Mouse (Mus musculus): ENCODE data around the gene Chac1. TPM values are rescaled to one million over a fixed set of nuclear protein-coding genes. Genes with fewer than 3 reads are reported as not detected.
A peak's percentile ranks its signal among the peaks of the same experiment; 100 is the strongest.

Gene Chac1
- polyA plus RNA-seq, 1 experiment from 2014 or later: 6.0 TPM

- no peak for ATAC-seq
- no peak overlapping the region for H3K27ac ChIP-seq (ENCODE audit: low read length)
- H3K4me3 ChIP-seq (ENCODE audit: low read length): no peak overlapping the region
- H3K9me3 ChIP-seq (ENCODE audit: control insufficient read depth, low read length): no peaks in the 10 kb centered on the region
- H3K9ac ChIP-seq (ENCODE audit: low read depth, low read length): no peak overlapping the region
- no peaks in the 10 kb centered on the region for H3K27me3 ChIP-seq (replicated peaks; ENCODE audit: control insufficient read depth, insufficient read depth, low read length)
- H3K4me1 ChIP-seq (ENCODE audit: control insufficient read depth, insufficient read depth, low read length): peaks cover 9% of the 10 kb centered on the region
- no peaks in the 10 kb centered on the region for H3K36me3 ChIP-seq (ENCODE audit: control insufficient read depth, insufficient read depth, low read length)
- 82% methylated on average over 7 of the region's 7 CpGs for WGBS
- no peak overlapping the region for H3K4me2 ChIP-seq (ENCODE audit: low read depth, low read length)
Measured at GRCm38 (mm10) chr2:119334964-119335525, 16.0 kb upstream of the Chac1 start.

GRCm38 (mm10) chr2:119335535-119335934, 15.5 kb upstream of the Chac1 start:
- no peak overlapping the region for H3K4me3 ChIP-seq (ENCODE audit: low read length)
- H3K36me3 ChIP-seq (ENCODE audit: control insufficient read depth, insufficient read depth, low read length): no peaks in the 10 kb centered on the region
- no peak for ATAC-seq
- H3K27me3 ChIP-seq (replicated peaks; ENCODE audit: control insufficient read depth, insufficient read depth, low read length): no peaks in the 10 kb centered on the region
- no peak overlapping the region for H3K9ac ChIP-seq (ENCODE audit: low read depth, low read length)
- H3K27ac ChIP-seq (ENCODE audit: low read length): no peak overlapping the region
- WGBS: 70% methylated on average over 1 of the region's 1 CpGs
- H3K4me1 ChIP-seq (ENCODE audit: control insufficient read depth, insufficient read depth, low read length): peaks cover 9% of the 10 kb centered on the region
- no peak overlapping the region for H3K4me2 ChIP-seq (ENCODE audit: low read depth, low read length)
- H3K9me3 ChIP-seq (ENCODE audit: control insufficient read depth, low read length): no peaks in the 10 kb centered on the region

DNA sequence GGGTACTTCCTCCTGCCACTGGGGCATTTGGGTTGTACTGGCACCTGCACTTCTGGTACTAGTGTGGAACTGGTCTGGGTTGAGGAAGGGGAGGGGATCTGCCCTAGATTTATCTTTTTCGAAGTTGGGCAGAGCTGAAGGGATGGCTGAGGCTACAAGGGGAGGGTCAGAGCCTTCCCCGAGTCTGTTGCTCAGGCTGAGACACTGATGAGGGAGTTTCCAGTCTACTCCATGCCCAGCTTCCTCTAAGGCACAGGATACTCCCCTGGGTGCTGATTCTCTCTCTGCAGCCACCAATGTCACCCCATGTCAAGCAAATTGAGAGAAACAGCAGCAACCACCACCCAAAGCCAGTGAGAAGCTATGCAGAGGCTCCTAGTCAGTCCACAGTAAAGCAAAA, 15.0 kb upstream of the Chac1 start:
- no peaks in the 10 kb centered on the region for H3K36me3 ChIP-seq (ENCODE audit: control insufficient read depth, insufficient read depth, low read length)
- no peak overlapping the region for H3K9ac ChIP-seq (ENCODE audit: low read depth, low read length)
- H3K27me3 ChIP-seq (replicated peaks; ENCODE audit: control insufficient read depth, insufficient read depth, low read length): no peaks in the 10 kb centered on the region
- no peaks in the 10 kb centered on the region for H3K9me3 ChIP-seq (ENCODE audit: control insufficient read depth, low read length)
- H3K4me2 ChIP-seq (ENCODE audit: low read depth, low read length): no peak overlapping the region
- 73% methylated on average over 2 of the region's 2 CpGs for WGBS
- no peak overlapping the region for H3K4me3 ChIP-seq (ENCODE audit: low read length)
- peaks cover 9% of the 10 kb centered on the region for H3K4me1 ChIP-seq (ENCODE audit: control insufficient read depth, insufficient read depth, low read length)
- ATAC-seq: no peak
- no peak overlapping the region for H3K27ac ChIP-seq (ENCODE audit: low read length)

GRCm38 (mm10) chr2:119336470-119336869, 14.6 kb upstream of the Chac1 start:
- Histone ChIP-seq H3K27ac (ENCODE audit: low read length) (peak overlapping the region; percentile 14; the same call in 1 of the 2 replicates), H3K4me3 (ENCODE audit: low read length) (no peak overlapping the region)
- WGBS: 73% methylated on average over 10 of the region's 10 CpGs

DNA sequence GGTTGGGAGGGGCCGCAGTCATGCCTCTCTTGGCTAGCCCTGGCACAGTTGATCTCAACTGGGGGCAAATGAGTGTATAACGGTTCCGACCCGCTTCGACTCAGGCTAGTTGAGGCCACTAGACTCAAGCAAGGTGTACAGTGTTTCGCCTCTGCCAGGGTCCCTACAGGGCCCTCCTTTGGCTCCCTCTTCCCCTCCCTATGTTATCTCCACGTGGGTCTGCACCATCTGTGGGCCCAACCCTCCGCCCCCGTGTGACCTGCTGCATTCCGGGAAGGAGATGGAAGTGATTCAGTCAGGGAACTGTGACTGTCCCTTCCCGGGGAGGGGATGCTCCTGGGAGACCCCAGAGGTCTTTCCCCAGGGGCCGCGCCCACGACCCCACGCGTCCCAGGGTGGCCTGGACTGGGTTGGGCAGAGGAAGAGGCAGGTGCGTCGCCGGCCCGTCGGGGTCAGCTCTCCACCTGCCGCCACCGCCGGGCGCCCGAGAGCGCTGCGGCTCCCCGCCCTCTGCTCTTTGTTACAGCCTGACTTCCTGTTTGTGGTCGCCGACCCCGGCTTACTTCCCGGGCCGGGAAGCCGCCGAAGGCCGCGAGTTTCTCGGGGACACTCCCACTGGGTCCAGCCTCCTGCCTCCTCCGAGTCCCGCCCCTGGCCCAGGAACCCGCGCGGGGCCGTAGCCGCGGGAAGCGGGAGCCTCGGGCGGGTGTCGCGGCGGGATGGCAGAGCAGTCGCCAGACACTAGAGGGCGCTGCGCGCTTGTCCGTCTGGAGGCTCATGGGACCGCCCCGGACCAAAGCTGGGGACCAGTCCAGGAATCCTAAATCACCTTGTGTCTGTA, 13.4 kb upstream of the Chac1 start:
- Histone ChIP-seq H3K4me1 (ENCODE audit: control insufficient read depth, insufficient read depth, low read length) (peaks cover 9% of the 10 kb centered on the region), H3K9ac (ENCODE audit: low read depth, low read length) (peak overlapping the region; percentile 81), H3K36me3 (ENCODE audit: control insufficient read depth, insufficient read depth, low read length) (no peaks in the 10 kb centered on the region), H3K27me3 (replicated peaks; ENCODE audit: control insufficient read depth, insufficient read depth, low read length) (no peaks in the 10 kb centered on the region), H3K4me3 (ENCODE audit: low read length) (peak overlapping the region; percentile 58), H3K27ac (ENCODE audit: low read length) (peak overlapping the region; percentile 34), H3K4me2 (ENCODE audit: low read depth, low read length) (peak overlapping the region; percentile 92), H3K9me3 (ENCODE audit: control insufficient read depth, low read length) (no peaks in the 10 kb centered on the region)
- 8% methylated on average over 60 of the region's 60 CpGs for WGBS
- ATAC-seq: peak; percentile 93

More at GRCm38 (mm10) chr2:119336470-119336869, 14.6 kb upstream of the Chac1 start:
- no peaks in the 10 kb centered on the region for H3K27me3 ChIP-seq (replicated peaks; ENCODE audit: control insufficient read depth, insufficient read depth, low read length)
- no peak overlapping the region for H3K9ac ChIP-seq (ENCODE audit: low read depth, low read length)
- ATAC-seq: no peak
- H3K36me3 ChIP-seq (ENCODE audit: control insufficient read depth, insufficient read depth, low read length): no peaks in the 10 kb centered on the region
- H3K9me3 ChIP-seq (ENCODE audit: control insufficient read depth, low read length): no peaks in the 10 kb centered on the region
- peaks cover 9% of the 10 kb centered on the region for H3K4me1 ChIP-seq (ENCODE audit: control insufficient read depth, insufficient read depth, low read length)
- no peak overlapping the region for H3K4me2 ChIP-seq (ENCODE audit: low read depth, low read length)

GRCm38 (mm10) chr2:119344537-119345138, 6.4 kb upstream of the Chac1 start:
- H3K4me3 ChIP-seq (ENCODE audit: low read length): no peak overlapping the region
- no peak overlapping the region for H3K9ac ChIP-seq (ENCODE audit: low read depth, low read length)
- 39% methylated on average over 6 of the region's 6 CpGs for WGBS
- H3K4me2 ChIP-seq (ENCODE audit: low read depth, low read length): no peak overlapping the region
- no peak for ATAC-seq
- H3K4me1 ChIP-seq (ENCODE audit: control insufficient read depth, insufficient read depth, low read length): no peaks in the 10 kb centered on the region
- no peak overlapping the region for H3K27ac ChIP-seq (ENCODE audit: low read length)
- H3K9me3 ChIP-seq (ENCODE audit: control insufficient read depth, low read length): no peaks in the 10 kb centered on the region
- no peaks in the 10 kb centered on the region for H3K36me3 ChIP-seq (ENCODE audit: control insufficient read depth, insufficient read depth, low read length)
- H3K27me3 ChIP-seq (replicated peaks; ENCODE audit: control insufficient read depth, insufficient read depth, low read length): no peaks in the 10 kb centered on the region

DNA sequence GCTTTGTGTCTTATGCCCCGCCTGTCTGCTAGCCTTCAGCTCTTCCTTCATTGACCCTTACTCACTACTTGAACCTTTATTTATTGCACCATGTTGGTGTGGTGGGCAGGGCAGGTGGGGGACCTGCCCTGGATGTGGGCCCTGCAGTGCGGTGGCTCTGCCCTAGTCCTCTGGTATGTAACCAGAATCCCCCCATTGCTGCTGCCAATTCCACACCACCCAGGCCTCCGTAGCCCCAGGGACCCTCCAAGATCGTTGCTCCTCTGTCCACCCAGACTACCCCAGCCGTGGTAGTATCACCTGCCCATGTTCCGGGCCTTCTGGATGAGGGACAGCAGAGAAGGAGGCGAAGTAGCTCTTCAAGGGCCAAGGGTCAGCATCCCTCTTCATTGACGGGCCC, 2.7 kb downstream of the Chac1 start:
- H3K27ac ChIP-seq (ENCODE audit: low read length): no peak overlapping the region
- no peak overlapping the region for H3K4me2 ChIP-seq (ENCODE audit: low read depth, low read length)
- H3K4me3 ChIP-seq (ENCODE audit: low read length): no peak overlapping the region
- no peak overlapping the region for H3K9ac ChIP-seq (ENCODE audit: low read depth, low read length)
- no peaks in the 10 kb centered on the region for H3K36me3 ChIP-seq (ENCODE audit: control insufficient read depth, insufficient read depth, low read length)
- WGBS: 85% methylated on average over 8 of the region's 8 CpGs
- H3K4me1 ChIP-seq (ENCODE audit: control insufficient read depth, insufficient read depth, low read length): peaks cover 8% of the 10 kb centered on the region
- H3K9me3 ChIP-seq (ENCODE audit: control insufficient read depth, low read length): no peaks in the 10 kb centered on the region
- peaks cover 12% of the 10 kb centered on the region; the same call in 1 of the 2 replicates for H3K27me3 ChIP-seq (replicated peaks; ENCODE audit: control insufficient read depth, insufficient read depth, low read length)
- ATAC-seq: no peak

DNA sequence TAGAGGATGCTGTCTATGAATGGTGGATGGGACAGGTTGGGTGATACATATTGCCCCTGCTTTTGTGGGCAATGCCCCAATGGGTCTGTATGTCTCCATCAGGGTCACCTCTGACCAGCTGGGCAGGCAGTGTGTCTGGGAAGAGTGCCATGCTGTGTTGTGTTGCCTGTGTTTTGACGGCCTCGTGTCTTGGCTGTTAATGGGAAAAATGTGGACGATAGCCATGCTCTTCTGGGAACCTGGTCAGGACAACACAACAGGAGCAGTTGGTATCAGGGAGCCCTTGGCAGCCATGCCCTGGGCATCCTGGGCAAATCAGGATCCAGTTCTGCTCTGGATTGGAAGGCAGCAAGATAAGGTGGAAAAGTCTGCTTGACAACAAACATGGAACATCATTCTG, 4.1 kb downstream of the Chac1 start:
- H3K4me1 ChIP-seq (ENCODE audit: control insufficient read depth, insufficient read depth, low read length): peaks cover 8% of the 10 kb centered on the region
- no peak overlapping the region for H3K27ac ChIP-seq (ENCODE audit: low read length)
- no peak overlapping the region for H3K9ac ChIP-seq (ENCODE audit: low read depth, low read length)
- H3K4me2 ChIP-seq (ENCODE audit: low read depth, low read length): no peak overlapping the region
- ATAC-seq: no peak
- H3K27me3 ChIP-seq (replicated peaks; ENCODE audit: control insufficient read depth, insufficient read depth, low read length): peaks cover 12% of the 10 kb centered on the region; the same call in 1 of the 2 replicates
- 81% methylated on average over 3 of the region's 3 CpGs for WGBS
- no peaks in the 10 kb centered on the region for H3K9me3 ChIP-seq (ENCODE audit: control insufficient read depth, low read length)
- H3K36me3 ChIP-seq (ENCODE audit: control insufficient read depth, insufficient read depth, low read length): no peaks in the 10 kb centered on the region
- no peak overlapping the region for H3K4me3 ChIP-seq (ENCODE audit: low read length)

GRCm38 (mm10) chr2:119355651-119356050, 4.6 kb downstream of the Chac1 start:
- H3K9ac ChIP-seq (ENCODE audit: low read depth, low read length): no peak overlapping the region
- H3K9me3 ChIP-seq (ENCODE audit: control insufficient read depth, low read length): no peaks in the 10 kb centered on the region
- H3K4me2 ChIP-seq (ENCODE audit: low read depth, low read length): no peak overlapping the region
- H3K36me3 ChIP-seq (ENCODE audit: control insufficient read depth, insufficient read depth, low read length): no peaks in the 10 kb centered on the region
- no peak for ATAC-seq
- H3K4me1 ChIP-seq (ENCODE audit: control insufficient read depth, insufficient read depth, low read length): peaks cover 6% of the 10 kb centered on the region
- peaks cover 10% of the 10 kb centered on the region; the same call in 1 of the 2 replicates for H3K27me3 ChIP-seq (replicated peaks; ENCODE audit: control insufficient read depth, insufficient read depth, low read length)
- H3K27ac ChIP-seq (ENCODE audit: low read length): no peak overlapping the region
- H3K4me3 ChIP-seq (ENCODE audit: low read length): no peak overlapping the region
- WGBS: 35% methylated on average over 7 of the region's 7 CpGs

Measured in intestine, embryonic 16.5 days (tissue).